Mouse (Mus musculus) erythroblast, embryonic 14.5 days (primary cell): ENCODE measurements around the gene Wsb1.
"Not testable (repeated sequence)": the region's sequence is repeated elsewhere in the genome, so short reads cannot be mapped to it uniquely, and the experiment has no call there.

ENCODE experiments used
- GATA1 ChIP-seq: IDR thresholded peaks from 2 replicates; pipeline ENCODE4 v1.6.1; 2012; ENCODE audit warnings: low read length, inconsistent platforms, mixed read lengths
- TAL1 ChIP-seq: IDR thresholded peaks from 3 replicates; pipeline ENCODE4 v1.6.1; 2012; ENCODE audit warnings: low read length, inconsistent platforms, mixed read lengths

DNA sequence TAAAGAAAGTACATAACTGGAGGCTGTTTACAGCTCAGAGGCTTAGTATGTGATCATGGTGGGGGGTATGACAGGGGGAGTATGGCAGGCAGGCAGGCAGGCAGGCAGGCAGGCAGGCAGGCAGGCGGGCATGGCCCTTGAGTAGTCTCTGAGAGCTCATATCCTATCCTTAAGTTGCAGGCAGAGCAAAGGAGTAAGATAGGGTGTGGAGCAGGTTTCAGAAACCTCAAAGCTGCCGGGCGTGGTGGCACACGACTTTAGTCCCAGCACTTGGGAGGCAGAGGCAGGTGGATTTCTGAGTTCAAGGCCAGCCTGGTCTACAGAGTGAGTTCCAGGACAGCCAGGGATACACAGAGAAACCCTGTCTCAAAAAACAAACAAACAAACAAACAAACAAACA is 49.8 kb upstream of the Wsb1 start:
- TF ChIP-seq TAL1, GATA1: not testable (repeated sequence)
